Mouse (Mus musculus): ENCODE measurements around the gene Gm6525. TPM values are rescaled to one million over a fixed set of nuclear protein-coding genes. Genes with fewer than 3 reads are reported as not detected.
A peak's percentile ranks its signal among the peaks of the same experiment; 100 is the strongest.

Gm6525 gene
- polyA plus RNA-seq, 2 experiments, result 0.17 TPM; not detected in 1

DNA sequence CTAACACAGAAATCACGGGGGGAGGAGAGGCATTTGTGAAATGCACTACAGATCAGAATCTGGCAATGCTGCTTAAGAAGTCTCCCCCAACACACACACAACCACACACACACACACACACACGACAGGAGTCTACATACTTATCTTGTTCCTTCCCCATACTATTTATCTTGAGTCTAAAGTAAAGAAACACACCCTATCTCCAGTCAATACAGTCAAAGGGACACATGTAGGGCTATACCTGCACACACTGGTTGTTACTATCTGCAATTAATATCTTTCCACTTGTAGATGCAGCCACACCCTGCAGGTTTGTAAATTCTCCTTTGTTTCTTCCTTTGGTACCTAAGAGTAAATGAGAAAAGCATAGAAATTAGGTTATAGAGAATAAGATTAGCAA, 3.9 kb downstream of the Gm6525 start:
- WGBS (ENCODE audit: insufficient replicate concordance), result 34% methylated on average over 2 of the region's 2 CpGs
- Histone ChIP-seq H3K4me1 (replicated peaks; ENCODE audit: control insufficient read depth in 2 of 2, insufficient read depth in 2 of 2, low read length in 1 of 2) (peaks cover 0 to 2% of the 10 kb centered on the region in 2 experiments; a peak in 1 of 4 replicates), H3K9me3 (ENCODE audit: control insufficient read depth, low read length) (no peaks in the 10 kb centered on the region), H3K36me3 (replicated peaks; ENCODE audit: control insufficient read depth, insufficient read depth, low read depth) (no peaks in the 10 kb centered on the region), H3K9ac (replicated peaks) (no peak overlapping the region), H3K4me2 (ENCODE audit: low read depth) (no peak overlapping the region), H3K27me3 (ENCODE audit: control insufficient read depth, insufficient read depth, low read length) (no peaks in the 10 kb centered on the region), H3K4me3 (ENCODE audit: insufficient read depth in 1 of 2, low read depth in 2 of 2, low read length in 2 of 2) (no peak overlapping the region), H3K27ac (no peak overlapping the region)
- ATAC-seq (ENCODE audit: insufficient read depth) (no peak), DNase-seq (ENCODE audit: low read depth in 3 of 3, low spot score in 3 of 3) (no peak)
- TF ChIP-seq EP300 (IDR thresholded peaks at IDR 0.05; ENCODE audit: low read depth), result no peak
- TF ChIP-seq CTCF (IDR thresholded peaks at IDR 0.05; ENCODE audit: low read depth), result no peak

DNA sequence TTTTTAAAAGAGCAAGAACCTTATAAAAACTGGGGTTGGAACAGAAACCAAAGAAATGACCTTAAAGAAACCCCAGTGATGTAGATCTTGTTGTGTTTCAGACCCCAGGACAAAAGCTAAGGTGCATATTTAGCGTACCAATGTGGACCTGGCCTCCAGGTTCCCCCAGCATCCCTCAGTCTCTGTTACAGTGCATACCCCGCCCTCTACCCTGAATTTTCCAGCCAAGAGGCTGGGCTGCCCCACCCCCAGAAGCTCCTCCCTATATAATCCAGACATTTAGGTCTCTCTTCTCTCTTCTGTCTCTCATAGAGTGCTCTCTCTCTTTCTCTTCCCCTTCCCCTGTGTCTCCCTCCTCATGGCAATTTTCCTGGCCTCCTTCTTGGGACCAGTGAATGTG, 6.4 kb downstream of the Gm6525 start:
- Histone ChIP-seq H3K27me3 (ENCODE audit: control insufficient read depth, insufficient read depth, low read length) (no peaks in the 10 kb centered on the region), H3K36me3 (replicated peaks; ENCODE audit: control insufficient read depth, insufficient read depth, low read depth) (no peaks in the 10 kb centered on the region), H3K4me3 (ENCODE audit: insufficient read depth in 1 of 2, low read depth in 2 of 2, low read length in 2 of 2) (no peak overlapping the region), H3K4me2 (ENCODE audit: low read depth) (no peak overlapping the region), H3K27ac (no peak overlapping the region), H3K4me1 (replicated peaks; ENCODE audit: control insufficient read depth in 2 of 2, insufficient read depth in 2 of 2, low read length in 1 of 2) (peaks cover 0 to 2% of the 10 kb centered on the region in 2 experiments; a peak in 1 of 4 replicates), H3K9ac (replicated peaks) (no peak overlapping the region), H3K9me3 (ENCODE audit: control insufficient read depth, low read length) (no peaks in the 10 kb centered on the region)
- DNase-seq (ENCODE audit: low read depth in 3 of 3, low spot score in 3 of 3) (no peak), ATAC-seq (ENCODE audit: insufficient read depth) (no peak)
- TF ChIP-seq EP300 (IDR thresholded peaks at IDR 0.05; ENCODE audit: low read depth), result no peak
- no peak for TF ChIP-seq CTCF (IDR thresholded peaks at IDR 0.05; ENCODE audit: low read depth)
- WGBS (ENCODE audit: insufficient replicate concordance), result 54% methylated on average over 2 of the region's 2 CpGs

DNA sequence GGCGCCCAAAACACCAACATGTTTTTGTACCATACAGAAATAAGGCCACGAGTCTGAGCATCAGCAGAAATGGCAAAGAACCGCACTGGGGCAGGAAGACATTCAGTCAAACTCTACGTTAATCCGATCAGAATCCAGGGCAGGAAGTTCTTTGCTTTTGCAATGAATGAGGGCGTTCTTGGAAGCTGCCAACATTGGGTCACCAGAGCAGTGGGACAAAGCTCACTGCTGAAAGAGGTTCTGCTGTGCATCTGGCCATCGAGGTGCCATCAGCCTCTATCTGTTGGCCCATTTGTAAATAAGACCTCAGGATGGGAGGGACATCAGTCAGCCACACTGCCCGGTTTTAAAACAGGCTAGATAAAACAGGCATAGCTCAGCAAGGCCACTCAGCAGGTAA, 7.2 kb downstream of the Gm6525 start:
- Histone ChIP-seq H3K9ac (replicated peaks) (no peak overlapping the region), H3K36me3 (replicated peaks; ENCODE audit: control insufficient read depth, insufficient read depth, low read depth) (no peaks in the 10 kb centered on the region), H3K4me3 (ENCODE audit: insufficient read depth in 1 of 2, low read depth in 2 of 2, low read length in 2 of 2) (no peak overlapping the region), H3K4me1 (replicated peaks; ENCODE audit: control insufficient read depth in 2 of 2, insufficient read depth in 2 of 2, low read length in 1 of 2) (peaks cover 0 to 2% of the 10 kb centered on the region in 2 experiments; a peak in 1 of 4 replicates), H3K27me3 (ENCODE audit: control insufficient read depth, insufficient read depth, low read length) (no peaks in the 10 kb centered on the region), H3K27ac (no peak overlapping the region), H3K9me3 (ENCODE audit: control insufficient read depth, low read length) (no peaks in the 10 kb centered on the region), H3K4me2 (ENCODE audit: low read depth) (no peak overlapping the region)
- no peak for ATAC-seq (ENCODE audit: insufficient read depth)
- 41% methylated on average over 8 of the region's 8 CpGs for WGBS (ENCODE audit: insufficient replicate concordance)
- no peak for DNase-seq (ENCODE audit: low read depth in 3 of 3, low spot score in 3 of 3)
- TF ChIP-seq EP300 (IDR thresholded peaks at IDR 0.05; ENCODE audit: low read depth) (no peak), CTCF (IDR thresholded peaks at IDR 0.05; ENCODE audit: low read depth) (no peak)

DNA sequence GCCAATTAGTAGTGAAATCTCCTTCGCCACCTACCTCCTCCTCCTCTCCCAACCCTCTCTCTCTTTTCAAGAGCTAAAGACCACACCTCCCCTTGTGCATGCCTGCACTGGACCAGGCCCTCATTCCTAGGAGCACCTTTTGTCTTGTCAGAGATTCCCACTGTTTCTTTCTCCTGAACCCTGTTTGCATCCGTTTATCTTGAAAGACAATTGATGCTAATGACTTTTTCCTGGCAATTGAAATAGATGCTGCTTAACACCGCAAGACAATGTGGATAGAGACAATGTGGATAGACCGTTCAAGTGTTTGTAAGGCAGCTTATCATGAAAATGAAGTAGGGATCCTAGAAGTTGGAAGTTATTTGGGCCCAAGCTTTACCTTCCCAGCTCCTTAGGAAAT, 7.8 kb downstream of the Gm6525 start:
- H3K27me3 ChIP-seq (ENCODE audit: control insufficient read depth, insufficient read depth, low read length), result no peaks in the 10 kb centered on the region
- H3K9ac ChIP-seq (replicated peaks), result no peak overlapping the region
- H3K36me3 ChIP-seq (replicated peaks; ENCODE audit: control insufficient read depth, insufficient read depth, low read depth), result no peaks in the 10 kb centered on the region
- H3K4me1 ChIP-seq (replicated peaks; ENCODE audit: control insufficient read depth in 2 of 2, insufficient read depth in 2 of 2, low read length in 1 of 2), result peaks cover 0 to 2% of the 10 kb centered on the region in 2 experiments; a peak in 1 of 4 replicates
- WGBS (ENCODE audit: insufficient replicate concordance), result 61% methylated on average over 4 of the region's 4 CpGs
- TF ChIP-seq CTCF (IDR thresholded peaks at IDR 0.05; ENCODE audit: low read depth) (no peak), EP300 (IDR thresholded peaks at IDR 0.05; ENCODE audit: low read depth) (no peak)
- H3K27ac ChIP-seq, result no peak overlapping the region
- no peak for DNase-seq (ENCODE audit: low read depth in 3 of 3, low spot score in 3 of 3)
- no peak overlapping the region for H3K4me3 ChIP-seq (ENCODE audit: insufficient read depth in 1 of 2, low read depth in 2 of 2, low read length in 2 of 2)
- no peak for ATAC-seq (ENCODE audit: insufficient read depth)
- no peaks in the 10 kb centered on the region for H3K9me3 ChIP-seq (ENCODE audit: control insufficient read depth, low read length)
- H3K4me2 ChIP-seq (ENCODE audit: low read depth), result no peak overlapping the region

DNA sequence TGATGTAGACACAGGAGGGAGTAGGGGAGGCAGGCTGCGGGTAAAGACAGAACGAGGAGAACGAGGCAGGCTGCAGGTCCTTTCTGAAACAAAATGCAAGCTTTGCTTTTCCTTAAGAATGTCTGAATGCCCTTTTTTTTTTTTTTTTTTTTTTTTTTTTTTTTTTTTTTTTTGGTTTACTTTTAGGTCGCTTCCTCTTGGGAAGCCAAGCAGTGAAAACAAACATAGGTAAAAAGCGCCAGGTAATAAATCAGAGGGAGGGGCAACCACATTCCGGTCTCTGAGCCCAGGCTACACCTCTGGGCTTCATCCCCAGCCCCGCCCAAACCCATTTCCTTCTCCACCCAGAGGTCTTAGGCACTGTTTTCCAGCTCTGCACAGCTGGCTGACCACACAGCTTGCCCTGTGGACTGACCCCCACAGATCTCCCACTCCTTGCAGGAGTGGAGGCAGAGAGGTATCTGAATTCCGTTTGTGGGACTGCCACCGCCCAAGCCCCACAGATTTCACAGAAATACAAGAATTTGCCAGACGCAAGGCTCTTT, 15.8 kb downstream of the Gm6525 start:
- Histone ChIP-seq H3K9me3 (ENCODE audit: control insufficient read depth, low read length) (no peaks in the 10 kb centered on the region), H3K4me2 (ENCODE audit: low read depth) (peak overlapping the region; percentile 13; the same call in 1 of the 2 replicates), H3K36me3 (replicated peaks; ENCODE audit: control insufficient read depth, insufficient read depth, low read depth) (no peaks in the 10 kb centered on the region), H3K9ac (replicated peaks) (no peak overlapping the region), H3K4me1 (replicated peaks; ENCODE audit: control insufficient read depth in 2 of 2, insufficient read depth in 2 of 2, low read length in 1 of 2) (no peaks in the 10 kb centered on the region; a peak in 1 of 4 replicates), H3K27ac (no peak overlapping the region), H3K27me3 (ENCODE audit: control insufficient read depth, insufficient read depth, low read length) (peaks cover 18% of the 10 kb centered on the region), H3K4me3 (ENCODE audit: insufficient read depth in 1 of 2, low read depth in 2 of 2, low read length in 2 of 2) (no peak overlapping the region)
- 15% methylated on average over 10 of the region's 10 CpGs for WGBS (ENCODE audit: insufficient replicate concordance)
- ATAC-seq (ENCODE audit: insufficient read depth), result no peak
- TF ChIP-seq EP300 (IDR thresholded peaks at IDR 0.05; ENCODE audit: low read depth), result no peak
- no peak for TF ChIP-seq CTCF (IDR thresholded peaks at IDR 0.05; ENCODE audit: low read depth)
- no peak for DNase-seq (ENCODE audit: low read depth in 3 of 3, low spot score in 3 of 3)

All from liver, embryonic 14.5 days (tissue).